Mouse (Mus musculus) CH12.LX (cell line): ENCODE measurements around the gene Lat. TPM values are rescaled to one million over a fixed set of nuclear protein-coding genes. Genes with fewer than 3 reads are reported as not detected.
A peak's percentile ranks its signal among the peaks of the same experiment; 100 is the strongest.

Source experiments
- DNase-seq: peaks from one replicate; pipeline ENCODE4 v3.0.0-alpha.2; 2013; ENCODE audit errors: extremely low read depth
- H3K27ac ChIP-seq: 2 replicates; pipeline ENCODE4 v1.5.1; 2012; ENCODE audit warnings: low read depth, mild to moderate bottlenecking, control low read depth, moderate library complexity; ENCODE audit not compliant: insufficient read depth
- H3K27me3 ChIP-seq: replicated peaks from 2 replicates; pipeline ENCODE3; 2012; ENCODE audit warnings: inconsistent platforms
- H3K36me3 ChIP-seq, 2 experiments: replicated peaks in 1 of 2; 2 replicates each; pipeline versions ENCODE3 to v1.6.1; 2012; ENCODE audit warnings: inconsistent platforms in 1 of 2, low read length in 1 of 2, mild to moderate bottlenecking in 1 of 2, mixed read lengths in 1 of 2, moderate library complexity in 1 of 2; ENCODE audit not compliant: control insufficient read depth in 1 of 2, insufficient read depth in 1 of 2
- H3K4me1 ChIP-seq, 2 experiments: 2 replicates each; pipeline ENCODE4 v1.6.1; 2012; ENCODE audit warnings: inconsistent platforms in 1 of 2, moderate library complexity in 1 of 2; ENCODE audit not compliant: insufficient read depth in 2 of 2, control insufficient read depth in 1 of 2
- H3K4me2 ChIP-seq: 2 replicates; pipeline ENCODE4 v1.6.1; 2012; ENCODE audit warnings: low read depth, mild to moderate bottlenecking, control low read depth; ENCODE audit not compliant: poor library complexity, insufficient read depth, severe bottlenecking
- H3K4me3 ChIP-seq, 3 experiments: fragments of 150-350 bp in 1 of 3; sonication (generic) in 1 of 3; replicated peaks in 1 of 3; 2 replicates each; pipeline versions ENCODE3 to v1.5.1; 2011 to 2012; ENCODE audit warnings: low read depth in 2 of 3, low read length in 2 of 3, mild to moderate bottlenecking in 2 of 3, moderate library complexity in 2 of 3, control low read depth in 1 of 3, improper control_type of control experiment in 1 of 3, inconsistent platforms in 1 of 3, mixed read lengths in 1 of 3; ENCODE audit not compliant: poor library complexity in 1 of 3
- H3K79me2 ChIP-seq: replicated peaks from 2 replicates; pipeline ENCODE4 v1.6.1; 2012; ENCODE audit warnings: mild to moderate bottlenecking, moderate library complexity; ENCODE audit not compliant: control insufficient read depth, poor library complexity, insufficient read depth, severe bottlenecking; ENCODE audit errors: extremely low read depth
- H3K9ac ChIP-seq: 2 replicates; pipeline ENCODE4 v1.6.1; 2012; ENCODE audit warnings: low read depth, mild to moderate bottlenecking, control low read depth, moderate library complexity; ENCODE audit not compliant: insufficient read depth
- H3K9me3 ChIP-seq: replicated peaks from 2 replicates; pipeline ENCODE3; 2012; ENCODE audit warnings: low read length, inconsistent platforms, mixed read lengths
- CHD1 ChIP-seq: IDR thresholded peaks from 2 replicates; pipeline ENCODE4 v1.6.1; 2012; ENCODE audit warnings: low read depth, low read length, improper control_type of control experiment, inconsistent platforms
- CHD2 ChIP-seq: IDR thresholded peaks from 2 replicates; pipeline ENCODE4 v1.6.1; 2011; ENCODE audit warnings: low read length, improper control_type of control experiment
- CTCF ChIP-seq, 2 experiments: IDR thresholded peaks in 1 of 2; conservative IDR thresholded peaks in 1 of 2; 2 replicates each; pipeline ENCODE4 v1.5.1; 2011 to 2012; ENCODE audit warnings: low read depth in 2 of 2, low read length in 2 of 2, improper control_type of control experiment in 1 of 2, inconsistent platforms in 1 of 2, mild to moderate bottlenecking in 1 of 2, moderate library complexity in 1 of 2
- E2F4 ChIP-seq: IDR thresholded peaks from 2 replicates; pipeline ENCODE4 v1.6.1; 2011; ENCODE audit warnings: low read depth, low read length, improper control_type of control experiment; ENCODE audit not compliant: insufficient replicate concordance
- EP300 ChIP-seq: IDR thresholded peaks from 2 replicates; pipeline ENCODE4 v1.6.1; 2011; ENCODE audit warnings: low read length, improper control_type of control experiment
- JUND ChIP-seq: conservative IDR thresholded peaks from 2 replicates; pipeline ENCODE4 v1.6.1; 2011; ENCODE audit warnings: low read depth, low read length, improper control_type of control experiment
- MAX ChIP-seq: IDR thresholded peaks from 2 replicates; pipeline ENCODE4 v1.6.1; 2011; ENCODE audit warnings: low read length, improper control_type of control experiment
- MXI1 ChIP-seq: IDR thresholded peaks from 2 replicates; pipeline ENCODE4 v1.6.1; 2011; ENCODE audit warnings: mild to moderate bottlenecking, low read depth, low read length, improper control_type of control experiment
- MYC ChIP-seq: IDR thresholded peaks from 2 replicates; pipeline ENCODE4 v1.6.1; 2011; ENCODE audit warnings: low read depth, mild to moderate bottlenecking, improper control_type of control experiment, low read length
- POLR2AphosphoS2 ChIP-seq: IDR thresholded peaks from 2 replicates; pipeline ENCODE4 v1.6.1; 2011; ENCODE audit warnings: low read depth, low read length, improper control_type of control experiment
- RCOR1 ChIP-seq: conservative IDR thresholded peaks from 2 replicates; pipeline ENCODE4 v1.6.1; 2012; ENCODE audit warnings: low read depth, mild to moderate bottlenecking, inconsistent platforms, low read length, improper control_type of control experiment
- SIN3A ChIP-seq: IDR thresholded peaks from 2 replicates; pipeline ENCODE4 v1.6.1; 2012; ENCODE audit warnings: low read length, improper control_type of control experiment, inconsistent platforms
- SMC3 ChIP-seq: IDR thresholded peaks from 2 replicates; pipeline ENCODE4 v1.6.1; 2011; ENCODE audit warnings: low read depth, low read length, improper control_type of control experiment
- TBP ChIP-seq: conservative IDR thresholded peaks from 2 replicates; pipeline ENCODE4 v1.6.1; 2011; ENCODE audit warnings: low read depth, low read length, improper control_type of control experiment
- TCF12 ChIP-seq: IDR thresholded peaks from 2 replicates; pipeline ENCODE4 v1.6.1; 2014; ENCODE audit warnings: low read depth, mild to moderate bottlenecking, inconsistent platforms, low read length, improper control_type of control experiment
- USF1 ChIP-seq: IDR thresholded peaks from 2 replicates; pipeline ENCODE4 v1.6.1; 2014; ENCODE audit warnings: low read depth, mild to moderate bottlenecking, inconsistent platforms, low read length, improper control_type of control experiment
- USF2 ChIP-seq: conservative IDR thresholded peaks from 2 replicates; pipeline ENCODE4 v1.6.1; 2011; ENCODE audit warnings: low read depth, low read length, improper control_type of control experiment
- ZC3H11A ChIP-seq: IDR thresholded peaks from 2 replicates; pipeline ENCODE4 v1.6.1; 2012; ENCODE audit warnings: low read depth, mild to moderate bottlenecking, inconsistent platforms, low read length, improper control_type of control experiment
- ZKSCAN1 ChIP-seq: IDR thresholded peaks from 2 replicates; pipeline ENCODE4 v1.6.1; 2012; ENCODE audit warnings: low read depth, inconsistent platforms, low read length, improper control_type of control experiment, borderline replicate concordance
- ZMIZ1 ChIP-seq: IDR thresholded peaks from 2 replicates; pipeline ENCODE4 v1.6.1; 2012; ENCODE audit warnings: low read depth, mild to moderate bottlenecking, inconsistent platforms, low read length, improper control_type of control experiment
- ZNF384 ChIP-seq: IDR thresholded peaks from 2 replicates; pipeline ENCODE4 v1.6.1; 2012; ENCODE audit warnings: low read depth, low read length, improper control_type of control experiment, inconsistent platforms
- dilution Hi-C: fragments of 300-500 bp; cut with MboI; formaldehyde crosslinking; loops from 2 replicates; pipeline ENCODE4 v1.14.3; 2020; ENCODE audit warnings: low sequenced_read_pairs; ENCODE audit not compliant: extremely low pct_unique_long_range_greater_than_20kb, extremely low pct_ligation_motif_present
- in situ Hi-C: fragments of 300-500 bp; cut with MboI; formaldehyde crosslinking; loops from 3 replicates; pipeline ENCODE4 v1.14.3; 2019; ENCODE audit warnings: low sequenced_read_pairs, low pct_ligation_motif_present, low pct_unique_long_range_greater_than_20kb, mixed read lengths
- polyA plus RNA-seq: library from polyadenylated mRNA; unstranded; fragments of >175 nt; gene quantifications from 2 replicates; pipeline ENCODE4 v1.2.1, GENCODE M21; 2012; ENCODE audit warnings: low read depth; ENCODE audit not compliant: insufficient read length
- total RNA-seq, 2 experiments: library from RNA; depleted of rRNA; stranded (reverse); fragments of 300-350 nt in 1 of 2; fragments of >200 nt in 1 of 2; gene quantifications; 2 replicates each; pipeline ENCODE4 v1.2.3; 2012 to 2014

Gene Lat
- total and polyA plus RNA-seq, 3 experiments: 0.42 to 1.1 (median 0.55) TPM

DNA sequence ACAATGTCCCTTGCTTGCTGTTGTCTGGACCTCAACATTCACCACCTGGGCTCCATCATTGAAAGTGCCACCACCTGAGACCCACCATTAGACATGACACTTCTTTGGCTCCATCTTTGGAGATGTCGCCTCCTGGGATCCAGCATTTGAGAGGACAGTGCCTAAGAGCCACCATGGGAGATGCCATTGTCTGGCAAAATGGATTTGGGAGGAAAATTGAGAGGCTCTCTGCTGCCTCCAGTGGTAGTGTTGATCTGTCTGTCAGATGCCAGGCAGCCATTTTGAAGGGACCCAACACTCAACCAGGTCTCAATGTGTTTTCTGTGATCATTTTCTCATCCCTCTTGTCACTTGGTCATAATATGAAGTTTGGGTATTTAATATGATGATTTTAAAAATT, 33.8 kb downstream of the Lat start:
- Histone ChIP-seq H3K36me3 (no peaks in the 10 kb centered on the region), H3K4me3 (no peak overlapping the region), H3K9ac (no peak overlapping the region), H3K27ac (no peak overlapping the region), H3K4me1 (peaks cover 5 to 15% of the 10 kb centered on the region in 2 experiments), H3K27me3 (peaks cover 10% of the 10 kb centered on the region), H3K4me2 (no peak overlapping the region), H3K9me3 (peaks cover 11% of the 10 kb centered on the region), H3K79me2 (no peaks in the 10 kb centered on the region)
- dilution Hi-C loops: no loop called here
- TF ChIP-seq USF1: no peak
- no peak for TF ChIP-seq ZC3H11A
- 0 out of 2 replicates have a peak, but pooled peaks have one; percentile 5 for TF ChIP-seq SMC3
- no peak for TF ChIP-seq RCOR1
- TF ChIP-seq CTCF (conservative IDR thresholded peaks at IDR 0.05 in 1 of 2, IDR thresholded peaks at IDR 0.05 in 1 of 2; ENCODE audit: low read depth in 2 of 2, low read length in 2 of 2): peak; percentile 43 to 60
- in situ Hi-C loops: loop anchor here (5.0 kb wide), 1 partner anchor 37 kb away; no protein-coding TSS in a partner anchor
- no peak for DNase-seq

DNA sequence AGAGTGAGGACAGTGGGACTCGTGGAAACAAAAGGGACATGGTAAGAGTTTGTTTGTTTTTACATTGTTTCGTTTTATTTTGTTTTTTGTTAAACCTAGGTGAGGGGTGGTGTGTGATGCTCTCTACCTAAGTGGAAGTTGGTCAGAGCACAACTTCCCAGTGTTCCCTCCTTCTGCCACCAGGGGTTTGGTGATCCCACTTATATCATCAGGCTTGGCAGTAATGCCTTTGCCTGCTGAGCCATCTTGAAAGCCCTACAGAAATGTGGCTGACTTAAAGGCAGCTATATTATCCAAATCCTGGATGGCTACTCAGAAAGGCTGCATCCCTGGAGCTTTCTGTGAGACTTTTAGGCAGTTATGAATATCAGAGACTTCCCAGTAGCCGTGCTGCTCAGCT, 36.7 kb downstream of the Lat start:
- H3K79me2 ChIP-seq: no peaks in the 10 kb centered on the region
- no peak for DNase-seq
- H3K4me1 ChIP-seq: no peaks in the 10 kb centered on the region
- in situ Hi-C loops (no loop called here), dilution Hi-C loops (no loop called here)
- peaks cover 10% of the 10 kb centered on the region for H3K27me3 ChIP-seq
- peaks cover 11% of the 10 kb centered on the region for H3K9me3 ChIP-seq
- H3K36me3 ChIP-seq: no peaks in the 10 kb centered on the region
- no peak overlapping the region for H3K4me3 ChIP-seq
- H3K4me2 ChIP-seq: no peak overlapping the region
- no peak overlapping the region for H3K27ac ChIP-seq
- TF ChIP-seq USF1: no peak
- TF ChIP-seq TBP: no peak
- no peak for TF ChIP-seq EP300
- no peak for TF ChIP-seq MXI1
- no peak for TF ChIP-seq ZKSCAN1
- no peak for TF ChIP-seq JUND
- TF ChIP-seq ZNF384: no peak
- TF ChIP-seq MYC: no peak
- no peak for TF ChIP-seq E2F4
- no peak for TF ChIP-seq USF2
- no peak for TF ChIP-seq CHD1
- no peak for TF ChIP-seq POLR2AphosphoS2
- TF ChIP-seq ZMIZ1: no peak
- no peak for TF ChIP-seq TCF12
- no peak for TF ChIP-seq SIN3A
- no peak for TF ChIP-seq CHD2
- no peak for TF ChIP-seq MAX
- H3K9ac ChIP-seq: no peak overlapping the region
